Mouse (Mus musculus) central nervous system, embryonic 14 days (tissue): ENCODE data around the gene Dctd. TPM values are rescaled to one million over a fixed set of nuclear protein-coding genes. Genes with fewer than 3 reads are reported as not detected.

ENCODE experiments used
- polyA plus RNA-seq: library from polyadenylated mRNA; depleted of rRNA; stranded (reverse); fragments of >200 nt; gene quantifications from 2 replicates; pipeline ENCODE4 v1.2.3, GENCODE M21; 2012; rRNA removed

Gene Dctd
- polyA plus RNA-seq: 21.9 and 27.9 TPM in 2 replicates

GRCm38 (mm10) chr8:48098792-48099191, at the start of gene Dctd:
Gene Dctd, plus strand, starts transcription at chr8:48099092.

Other genes starting within 250 kb of the Dctd start
- 4.8 and 6.3 TPM in 2 replicates for gene Wwc2, start 108.2 kb upstream of the Dctd start, polyA plus RNA-seq